In the genomic region with DNA sequence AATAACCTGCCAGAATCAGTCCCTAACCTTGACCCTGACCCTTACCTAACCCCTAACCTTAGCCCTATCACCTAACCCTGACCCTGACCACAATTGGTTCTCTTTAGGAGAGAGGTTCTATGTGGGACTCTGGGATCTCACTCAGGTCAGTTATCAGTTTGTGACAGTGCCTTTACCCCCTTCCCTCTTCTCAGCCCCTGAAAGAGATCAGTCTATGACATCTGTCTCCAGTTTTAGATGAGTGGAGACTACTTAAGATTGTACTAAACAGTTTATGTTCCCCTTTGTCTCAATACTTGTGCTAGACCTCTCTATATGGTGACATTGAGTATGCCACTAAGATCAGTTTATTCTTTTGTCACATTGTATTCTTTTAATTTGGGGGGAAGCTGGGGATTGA, we compare ENCODE assay signal across 31 mouse cellular contexts. TPM values are rescaled to one million over a fixed set of nuclear protein-coding genes. Genes with fewer than 3 reads are reported as not detected.
DNase-seq lines count a peak whose midpoint lies in the region; ATAC-seq and TF ChIP-seq lines count a peak whose summit lies in the region.
"Had no signal": no experiment of that assay in that cellular context is flagged by ENCODE, and none has a peak within 500 bp of the region (broad histone marks: within the 10 kb centered on the region; RNA-seq: fewer than 3 reads in every experiment).

No protein-coding gene starts in this region.

- peaks cover under 1% of the 10 kb centered on the region; the same call in 1 of the 2 replicates for H3K79me2 ChIP-seq in liver, adult 2 months (ENCODE audit: control insufficient read depth, insufficient read depth, low read length)

- no peak for TF ChIP-seq CTCF in liver, adult 2 months (IDR thresholded peaks at IDR 0.05; ENCODE audit: low read depth, low read length)

- DNase-seq in liver, adult 2 months (ENCODE audit: extremely low read depth, low read depth, low spot score), result peak; percentile 18
- no peak for DNase-seq in liver
- DNase-seq in liver, embryonic 11.5 days (ENCODE audit: low spot score), result peak; percentile 22
- DNase-seq in adrenal gland, postnatal 36 days, result no peak
- no peak for DNase-seq in layer of hippocampus, postnatal 14 days (ENCODE audit: low spot score in 2 of 2)
- no peak for DNase-seq in cerebellum, adult 9-11 months
- DNase-seq: adrenal gland, postnatal 25 days; cerebellum, adult 2 months; cerebellum, postnatal 25 days; embryo, embryonic 11 days; gastrocnemius, adult 2 months; kidney, adult 18-20 months; kidney, postnatal 25 days; lung, postnatal 36 days; midbrain, embryonic 14.5 days; retina, postnatal 1 day; right cerebral cortex, postnatal 14 days; thymus, postnatal 25 days had no signal

- no peaks in the 10 kb centered on the region for H3K9me3 ChIP-seq in liver, embryonic 11.5 days (ENCODE audit: control insufficient read depth, low read length)
- H3K9me3 ChIP-seq in liver, embryonic 16.5 days (replicated peaks; ENCODE audit: control insufficient read depth, low read length), result no peaks in the 10 kb centered on the region
- H3K9me3 ChIP-seq: embryonic facial prominence, embryonic 12.5 days; forebrain, embryonic 10.5 days; forebrain, embryonic 15.5 days; G1E; kidney, embryonic 15.5 days; limb, embryonic 10.5 days; limb, embryonic 15.5 days; megakaryocyte, embryonic 14.5 days; neural tube, embryonic 15.5 days had no signal

- peak overlapping the region; percentile 16; the same call in 1 of the 2 replicates for H3K4me2 ChIP-seq in liver, embryonic 11.5 days
- H3K4me2 ChIP-seq in liver, embryonic 16.5 days (ENCODE audit: low read depth, low read length), result no peak overlapping the region
- H3K4me2 ChIP-seq: embryonic facial prominence, embryonic 12.5 days; forebrain, embryonic 15.5 days; kidney, embryonic 15.5 days; limb, embryonic 15.5 days; neural tube, embryonic 15.5 days had no signal

- no peaks in the 10 kb centered on the region for H3K27me3 ChIP-seq in liver, adult 2 months (ENCODE audit: control insufficient read depth, insufficient read depth, low read length)
- H3K27me3 ChIP-seq in liver, embryonic 11.5 days (replicated peaks; ENCODE audit: control insufficient read depth, insufficient read depth, low read length), result no peaks in the 10 kb centered on the region
- H3K27me3 ChIP-seq in liver, embryonic 16.5 days (ENCODE audit: control insufficient read depth, insufficient read depth, low read depth, low read length), result no peaks in the 10 kb centered on the region
- H3K27me3 ChIP-seq: embryonic facial prominence, embryonic 12.5 days; forebrain, embryonic 15.5 days; kidney, embryonic 15.5 days; limb, embryonic 15.5 days; megakaryocyte, embryonic 14.5 days; neural tube, embryonic 15.5 days had no signal

- peak; percentile 90 for ATAC-seq in liver, embryonic 11.5 days (replicated peaks; ENCODE audit: low FRiP score)
- peak; percentile 76 for ATAC-seq in liver, embryonic 16.5 days (ENCODE audit: low read depth)
- ATAC-seq: forebrain, embryonic 15.5 days; hindbrain, embryonic 16.5 days had no signal

- no peaks in the 10 kb centered on the region for H3K4me1 ChIP-seq in liver, adult 2 months (ENCODE audit: control insufficient read depth, insufficient read depth, low read length)
- peaks cover 20% of the 10 kb centered on the region for H3K4me1 ChIP-seq in liver, embryonic 11.5 days (replicated peaks; ENCODE audit: control insufficient read depth, insufficient read depth, low read length)
- H3K4me1 ChIP-seq in liver, embryonic 16.5 days (ENCODE audit: control insufficient read depth, low read depth, low read length), result peaks cover 7% of the 10 kb centered on the region
- H3K4me1 ChIP-seq: embryonic facial prominence, embryonic 12.5 days; forebrain, embryonic 10.5 days; forebrain, embryonic 15.5 days; kidney, embryonic 15.5 days; limb, embryonic 10.5 days; limb, embryonic 15.5 days; neural tube, embryonic 15.5 days had no signal

- TF ChIP-seq POLR2A in liver, adult 2 months (IDR thresholded peaks at IDR 0.05; ENCODE audit: extremely low read depth, insufficient read depth, low read length), result no peak

- H3K4me3 ChIP-seq in liver, adult 2 months (ENCODE audit: insufficient read depth, low read depth, low read length), result no peak overlapping the region
- no peak overlapping the region for H3K4me3 ChIP-seq in liver, embryonic 11.5 days (ENCODE audit: low read depth, low read length)
- no peak overlapping the region for H3K4me3 ChIP-seq in liver, embryonic 16.5 days (ENCODE audit: low read depth, low read length)
- H3K4me3 ChIP-seq: embryonic facial prominence, embryonic 12.5 days; forebrain, embryonic 10.5 days; forebrain, embryonic 15.5 days; gastrocnemius, adult 2 months; kidney, embryonic 15.5 days; limb, embryonic 10.5 days; limb, embryonic 15.5 days; megakaryocyte, embryonic 14.5 days; neural tube, embryonic 15.5 days had no signal

- H3K36me3 ChIP-seq in liver, adult 2 months (ENCODE audit: control insufficient read depth, insufficient read depth, low read length), result peaks cover 20% of the 10 kb centered on the region
- H3K36me3 ChIP-seq in liver, embryonic 11.5 days (ENCODE audit: control insufficient read depth, insufficient read depth, low read length), result peaks cover 2% of the 10 kb centered on the region; the same call in 1 of the 2 replicates
- peaks cover 4% of the 10 kb centered on the region for H3K36me3 ChIP-seq in liver, embryonic 16.5 days (ENCODE audit: control insufficient read depth, insufficient read depth)
- H3K36me3 ChIP-seq: embryonic facial prominence, embryonic 12.5 days had no signal

- H3K9ac ChIP-seq in liver, adult 2 months (ENCODE audit: low read depth, low read length), result no peak overlapping the region
- no peak overlapping the region for H3K9ac ChIP-seq in liver, embryonic 11.5 days (ENCODE audit: low read depth, low read length)
- H3K9ac ChIP-seq in liver, embryonic 16.5 days (ENCODE audit: low read depth, low read length), result no peak overlapping the region
- H3K9ac ChIP-seq: embryonic facial prominence, embryonic 12.5 days; forebrain, embryonic 15.5 days; kidney, embryonic 15.5 days; limb, embryonic 15.5 days; neural tube, embryonic 15.5 days had no signal

- no peak overlapping the region for H3K27ac ChIP-seq in liver, adult 2 months (replicated peaks; ENCODE audit: insufficient read depth, low read depth, low read length)
- no peak overlapping the region for H3K27ac ChIP-seq in liver, embryonic 11.5 days (ENCODE audit: low read depth, low read length)
- H3K27ac ChIP-seq in liver, embryonic 16.5 days (ENCODE audit: low read length), result no peak overlapping the region; the same call in 1 of the 2 replicates
- H3K27ac ChIP-seq: embryonic facial prominence, embryonic 12.5 days; forebrain, embryonic 10.5 days; forebrain, embryonic 15.5 days; gastrocnemius, adult 2 months; kidney, embryonic 15.5 days; limb, embryonic 10.5 days; limb, embryonic 15.5 days; neural tube, embryonic 15.5 days had no signal

RNA-seq across cellular contexts. Expression of a gene that starts 17.4 kb away (rescaled TPM):
- total RNA-seq in liver, adult 2 months (2014; rRNA removed), result 25.9 and 30.9 TPM in 2 replicates
- polyA plus RNA-seq in liver, adult 2 months (2012; rRNA removed), result 15.6 and 16.2 TPM in 2 replicates
- polyA plus RNA-seq in liver, embryonic 11.5 days (2014; fragmentation: Nextera tagmentation; extraction: Ambion mirVana), result 47.5 and 52.3 TPM in 2 replicates
- polyA plus RNA-seq in liver, embryonic 16.5 days (2015; fragmentation: Nextera tagmentation; extraction: Ambion mirVana), result 15.1 and 16.0 TPM in 2 replicates
- total RNA-seq in adrenal gland, postnatal 36 days (2021), result 10 to 100 TPM; 56.3 to 67.4 TPM
- 100 to 1,000 TPM; 150 to 162 TPM for total RNA-seq in layer of hippocampus, postnatal 14 days (2021)

RNA-seq across cellular contexts. Expression of a gene that starts 37.7 kb away (rescaled TPM):
- not detected in 2 replicates for total RNA-seq in liver, adult 2 months (2014; rRNA removed)
- not detected in 2 replicates for polyA plus RNA-seq in liver, adult 2 months (2012; rRNA removed)
- not detected in 2 replicates for polyA plus RNA-seq in liver, embryonic 11.5 days (2014; fragmentation: Nextera tagmentation; extraction: Ambion mirVana)
- polyA plus RNA-seq in liver, embryonic 16.5 days (2015; fragmentation: Nextera tagmentation; extraction: Ambion mirVana), result not detected in 2 replicates
- under 1 TPM; 0.70 to 0.72 TPM for total RNA-seq in adrenal gland, postnatal 36 days (2021)
- 1 to 10 TPM; 2.8 TPM for total RNA-seq in layer of hippocampus, postnatal 14 days (2021)
- polyA plus RNA-seq: G1E; heart, embryonic 14.5 days; lung, embryonic 16.5 days had no signal

Comparison
In these comparisons a context has a peak if more than half of its experiments do, and no peak if none do; other contexts are left out.
1. DNase-seq: peak in liver, adult 2 months (single experiment) and liver, embryonic 11.5 days (single experiment); none in liver (single experiment), adrenal gland, postnatal 36 days (0 of 2), layer of hippocampus, postnatal 14 days (0 of 2) and cerebellum, adult 9-11 months (single experiment).